Mouse (Mus musculus) gastrocnemius, adult 8-10 months (tissue): ENCODE data around the gene Kctd3. TPM values are rescaled to one million over a fixed set of nuclear protein-coding genes. Genes with fewer than 3 reads are reported as not detected.
"Not testable (repeated sequence)": the region's sequence is repeated elsewhere in the genome, so short reads cannot be mapped to it uniquely, and the experiment has no call there.

Source experiments
- DNase-seq, 2 experiments: peaks; one replicate each; pipeline ENCODE4 v3.0.0; 2022; ENCODE audit warnings: low spot score in 2 of 2
- total RNA-seq, 4 experiments: library from RNA; stranded (reverse); gene quantifications; 2 replicates each; pipeline ENCODE4 v1.2.4; 2022

Gene Kctd3
- 10 to 100 TPM; 11.6 to 14.1 (median 12.9) TPM for total RNA-seq

DNA sequence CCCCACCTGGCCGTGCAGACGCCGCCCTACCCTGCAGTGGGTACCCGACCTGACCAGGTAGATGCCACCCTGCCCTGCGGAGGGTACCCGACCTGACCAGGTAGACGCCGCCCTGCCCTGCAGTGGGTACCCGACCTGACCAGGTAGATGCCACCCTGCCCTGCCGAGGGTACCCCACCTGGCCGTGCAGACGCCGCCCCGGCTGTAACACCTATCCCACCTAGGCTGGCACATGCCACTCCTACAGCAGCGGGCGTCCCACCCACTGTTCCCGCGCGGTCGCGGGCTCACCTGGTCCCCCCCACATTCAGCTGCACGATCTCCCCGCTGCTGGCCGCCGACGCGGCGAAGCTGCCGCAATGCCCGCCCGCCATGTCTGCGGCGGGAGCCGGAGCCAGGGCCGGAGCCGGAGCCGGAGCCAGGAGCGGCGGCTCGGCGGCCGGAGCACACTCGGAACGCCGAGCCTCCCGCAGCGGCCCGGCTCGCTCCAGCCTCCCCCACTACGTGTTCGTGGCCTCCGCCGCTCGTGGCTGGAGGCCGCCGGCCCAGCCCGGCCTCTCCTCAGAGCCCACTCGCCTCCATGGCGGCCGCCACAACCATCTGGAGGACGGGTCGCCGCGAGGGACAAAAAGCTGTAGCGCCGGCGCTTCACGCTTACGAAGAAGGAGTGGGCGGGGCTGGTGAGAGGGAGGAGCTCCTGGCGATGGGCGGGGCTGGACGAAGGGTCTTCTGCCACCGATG, at the start of gene Kctd3:
Gene Kctd3 (minus strand): TSS at position 603 of the 741 bp plus-strand sequence.
- peak; percentile 91 to 93 for DNase-seq

- DNase-seq: no peak
These were observed 49.8 kb upstream of the Kctd3 start for GRCm38 (mm10) chr1:189057425-189057824.

- DNase-seq: no peak
These were observed 48.3 kb upstream of the Kctd3 start for GRCm38 (mm10) chr1:189055933-189056332.

- DNase-seq: no peak
These were observed 47.4 kb upstream of the Kctd3 start for GRCm38 (mm10) chr1:189054941-189055551.

- no peak for DNase-seq
These were observed 46.5 kb upstream of the Kctd3 start for GRCm38 (mm10) chr1:189054191-189054590.

DNA sequence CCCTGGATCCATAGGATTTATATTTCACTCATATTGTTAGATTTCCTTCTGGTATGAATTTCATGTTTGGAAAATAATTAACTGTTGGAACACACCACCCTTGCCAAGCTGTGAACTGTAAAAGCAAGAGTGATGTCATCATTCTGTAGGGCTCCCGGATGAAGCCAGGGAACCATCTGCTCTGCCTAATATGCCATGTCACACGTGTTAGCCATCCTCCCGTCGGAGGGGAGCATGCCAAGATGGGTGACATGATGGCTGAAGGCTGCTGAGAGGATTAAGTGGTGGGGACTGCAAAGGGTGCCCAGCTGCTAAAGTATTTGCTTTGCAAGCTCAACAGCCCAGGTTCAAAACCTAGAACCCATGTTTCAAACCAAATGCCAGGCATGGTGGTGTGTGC, 44.5 kb upstream of the Kctd3 start:
- no peak for DNase-seq

- no peak for DNase-seq
These were observed 42.5 kb upstream of the Kctd3 start for GRCm38 (mm10) chr1:189050122-189050521.

- DNase-seq: no peak
These were observed 40.7 kb upstream of the Kctd3 start for GRCm38 (mm10) chr1:189048331-189048730.

DNA sequence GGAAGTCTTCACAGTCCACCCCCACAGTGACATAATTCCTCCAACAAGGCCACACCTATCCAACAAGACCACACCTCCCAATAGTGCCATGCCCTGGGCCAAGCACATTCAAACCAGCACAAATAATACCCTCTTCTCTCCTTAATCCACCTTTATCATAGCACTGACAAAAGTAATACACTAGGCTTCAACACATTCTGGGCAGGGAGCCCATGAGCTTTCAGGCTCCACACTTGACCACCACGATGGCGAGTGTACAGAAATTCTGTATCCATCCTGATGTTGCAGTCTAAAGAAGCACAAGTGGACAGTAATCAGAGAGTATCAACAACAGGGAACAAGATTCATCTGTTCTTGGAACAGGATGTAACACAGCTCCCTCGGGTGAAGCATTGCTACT, 40.3 kb upstream of the Kctd3 start:
- no peak for DNase-seq

- DNase-seq: no peak
These were observed 39.2 kb upstream of the Kctd3 start for GRCm38 (mm10) chr1:189046831-189047230.

- DNase-seq: no peak
These were observed 38.7 kb upstream of the Kctd3 start for GRCm38 (mm10) chr1:189046301-189046700.

GRCm38 (mm10) chr1:189041261-189041660, 33.6 kb upstream of the Kctd3 start:
- no peak for DNase-seq

DNA sequence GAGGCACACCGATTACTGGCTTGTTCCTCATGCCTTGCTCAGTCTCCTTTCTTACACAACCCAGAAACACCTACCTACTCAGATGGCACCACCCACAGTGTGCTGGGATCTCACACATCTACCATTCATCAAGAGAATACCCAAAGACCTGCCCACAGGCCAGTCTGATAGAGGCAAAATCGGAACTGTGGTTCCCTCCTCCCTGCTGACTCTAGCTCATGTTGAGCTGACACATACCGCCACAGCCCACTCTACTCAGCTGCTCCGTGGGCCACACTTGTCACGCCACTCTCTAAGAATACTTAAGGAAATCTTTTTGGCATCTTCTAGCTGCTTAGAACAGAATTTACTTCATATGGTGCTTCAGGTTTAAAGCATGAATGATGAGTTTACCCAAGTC, 31.7 kb upstream of the Kctd3 start:
- no peak for DNase-seq

- DNase-seq: not testable (repeated sequence)
These were observed 25.2 kb upstream of the Kctd3 start for GRCm38 (mm10) chr1:189032817-189033216.

DNA sequence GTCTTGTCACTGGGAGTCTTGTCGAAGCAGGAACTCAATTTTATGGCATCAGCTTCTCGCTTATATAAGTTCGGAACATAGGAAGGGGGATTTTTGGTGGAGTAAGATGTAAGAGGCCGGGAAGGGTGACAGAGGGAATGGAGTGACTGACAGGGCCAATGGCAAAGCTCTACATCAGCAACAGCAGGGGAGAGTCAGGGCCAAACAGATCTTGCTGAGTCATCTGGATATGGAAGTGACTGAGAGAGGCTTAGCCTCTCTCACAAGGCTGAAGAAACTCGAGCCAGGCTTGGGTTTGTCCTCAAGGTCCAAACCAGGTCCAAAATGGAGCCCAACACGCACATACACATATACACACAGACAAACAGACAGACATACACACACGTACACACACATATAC, 23.3 kb upstream of the Kctd3 start:
- DNase-seq: no peak

DNA sequence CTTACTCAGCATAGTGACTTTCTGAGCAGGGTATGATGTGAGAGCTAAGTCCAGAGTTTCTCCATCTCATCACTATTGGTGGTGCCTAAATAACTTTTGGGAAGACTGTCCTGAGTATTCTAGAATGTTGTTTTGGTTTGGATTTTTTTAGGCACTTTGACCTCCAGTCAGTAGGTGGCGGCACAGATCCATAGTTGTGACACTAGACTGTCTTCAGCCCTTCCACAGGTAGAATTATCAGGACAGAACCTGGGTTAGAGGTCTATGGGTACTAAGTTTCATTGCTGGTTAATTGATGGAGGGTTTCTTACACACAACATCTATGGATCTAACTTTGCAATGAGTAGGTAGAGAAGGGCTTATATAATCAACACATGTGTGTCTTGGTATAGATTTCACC, 20.6 kb upstream of the Kctd3 start:
- DNase-seq: no peak

DNA sequence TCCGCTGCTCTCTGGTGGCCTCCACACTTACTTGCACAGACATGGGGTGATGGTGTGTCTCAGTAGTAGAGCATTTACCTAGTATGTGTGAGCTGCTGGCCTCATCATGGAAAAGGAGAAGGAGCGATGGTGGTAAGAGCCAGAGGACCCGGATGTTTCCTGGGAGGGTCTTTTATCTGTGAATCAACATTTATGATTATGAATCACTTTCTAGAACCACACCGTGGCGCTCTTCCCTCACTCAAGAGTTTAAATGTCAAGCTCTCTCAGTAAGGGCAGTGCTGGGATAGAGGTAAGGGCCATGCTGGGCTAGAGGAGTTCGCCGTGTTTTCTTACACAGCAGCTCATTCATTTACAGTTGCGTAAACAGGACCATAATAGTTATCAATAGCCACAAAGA, 19.2 kb upstream of the Kctd3 start:
- DNase-seq: no peak

DNA sequence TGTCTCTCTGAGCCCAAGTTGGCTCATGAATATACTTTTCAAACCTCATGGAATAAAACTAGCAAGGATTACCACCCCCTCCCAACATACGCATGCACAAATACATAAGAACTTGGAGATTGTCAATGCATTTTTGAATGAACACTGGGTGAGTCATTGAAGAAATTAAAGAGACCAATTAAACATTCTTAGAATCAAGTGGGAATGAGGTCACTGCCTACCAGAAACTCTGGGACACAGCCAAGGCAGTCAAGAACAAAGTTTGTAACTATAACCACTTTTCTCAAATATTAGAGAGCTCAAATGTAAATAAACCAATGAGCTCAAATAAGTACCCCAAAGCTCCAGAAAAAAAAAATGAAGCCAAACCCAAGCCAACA, 16.1 kb upstream of the Kctd3 start:
- DNase-seq: no peak

- no peak for DNase-seq
These were observed 15.5 kb upstream of the Kctd3 start for GRCm38 (mm10) chr1:189022925-189023700.

- no peak for DNase-seq
These were observed 7.7 kb upstream of the Kctd3 start for GRCm38 (mm10) chr1:189015372-189015771.

DNA sequence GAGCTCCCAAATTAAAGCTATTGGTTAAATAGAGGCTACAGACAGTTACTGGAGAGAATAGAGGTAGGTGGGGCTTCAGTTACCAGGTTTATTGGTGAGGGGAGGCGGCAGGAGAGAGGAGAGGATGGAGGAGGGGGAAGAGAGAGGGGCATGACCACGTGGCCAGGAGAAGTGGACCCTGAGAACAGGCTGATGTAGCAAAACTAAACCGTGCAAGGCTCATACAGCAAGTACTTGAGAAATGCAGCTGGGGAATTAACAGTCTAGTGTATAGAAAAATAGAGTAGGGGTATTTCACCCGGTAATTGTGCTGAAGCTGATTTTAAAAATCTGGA, 5.9 kb upstream of the Kctd3 start:
- DNase-seq: no peak

GRCm38 (mm10) chr1:189012846-189013586, 5.4 kb upstream of the Kctd3 start:
- DNase-seq: no peak
